Mouse (Mus musculus) intestine, postnatal 0 days (tissue): ENCODE measurements at regions not wholly inside any gene's neighbourhood (a gene's known extent, or its start where the extent isn't known, plus 50 kb on each side); places are given as distances from the start of the nearest gene placed in this dataset.
A peak's percentile ranks its signal among the peaks of the same experiment; 100 is the strongest.

Experiments used
- ATAC-seq: fragments of 200-750 bp; cut with Nextera tagmentation; 2 replicates; pipeline ENCODE4 v1.8.0; 2017; ENCODE audit warnings: mild to moderate bottlenecking, moderate TSS enrichment, moderate library complexity
- H3K27ac ChIP-seq: fragments of 300-500 bp; sonication (generic); 2 replicates; pipeline ENCODE4 v1.5.1; 2014; ENCODE audit warnings: mild to moderate bottlenecking, low read depth, low read length, moderate library complexity
- H3K27me3 ChIP-seq: fragments of 300-500 bp; sonication (generic); replicated peaks from 2 replicates; pipeline ENCODE4 v1.6.1; 2014; ENCODE audit warnings: low read length, mixed read lengths; ENCODE audit not compliant: control insufficient read depth, insufficient read depth
- H3K36me3 ChIP-seq: fragments of 300-500 bp; sonication (generic); 2 replicates; pipeline ENCODE4 v1.6.1; 2014; ENCODE audit warnings: mild to moderate bottlenecking, moderate library complexity; ENCODE audit not compliant: control insufficient read depth, insufficient read depth
- H3K4me1 ChIP-seq: fragments of 300-500 bp; sonication (generic); replicated peaks from 2 replicates; pipeline ENCODE4 v1.6.1; 2014; ENCODE audit warnings: antibody characterized with exemption, low read length, mixed read lengths; ENCODE audit not compliant: control insufficient read depth, insufficient read depth
- H3K4me2 ChIP-seq: fragments of 300-500 bp; sonication (generic); replicated peaks from 2 replicates; pipeline ENCODE4 v1.6.1; 2014; ENCODE audit warnings: low read depth, mild to moderate bottlenecking, moderate library complexity
- H3K4me3 ChIP-seq: fragments of 300-500 bp; sonication (generic); 2 replicates; pipeline ENCODE4 v1.5.1; 2014; ENCODE audit warnings: low read depth, low read length
- H3K9ac ChIP-seq: fragments of 300-500 bp; sonication (generic); 2 replicates; pipeline ENCODE4 v1.6.1; 2014; ENCODE audit warnings: mild to moderate bottlenecking, low read depth, low read length
- H3K9me3 ChIP-seq: fragments of 300-500 bp; sonication (generic); 2 replicates; pipeline ENCODE4 v1.6.1; 2016; ENCODE audit warnings: mixed run types; ENCODE audit not compliant: control insufficient read depth
- CTCF ChIP-seq: sonication (generic); IDR thresholded peaks from 2 replicates; pipeline ENCODE4 v1.5.1; 2016; ENCODE audit warnings: low read depth, mild to moderate bottlenecking, control low read depth, antibody characterized with exemption, moderate library complexity
- WGBS: fragments of 180-500 bp; shearing (Covaris S2); extraction: QIAGEN DNeasy Blood & Tissue Kit; methylation state at CpG from one replicate; pipeline ENCODE4 v1.1.7; 2014; 5-methylcytosine and 5-hydroxymethylcytosine counted together

DNA sequence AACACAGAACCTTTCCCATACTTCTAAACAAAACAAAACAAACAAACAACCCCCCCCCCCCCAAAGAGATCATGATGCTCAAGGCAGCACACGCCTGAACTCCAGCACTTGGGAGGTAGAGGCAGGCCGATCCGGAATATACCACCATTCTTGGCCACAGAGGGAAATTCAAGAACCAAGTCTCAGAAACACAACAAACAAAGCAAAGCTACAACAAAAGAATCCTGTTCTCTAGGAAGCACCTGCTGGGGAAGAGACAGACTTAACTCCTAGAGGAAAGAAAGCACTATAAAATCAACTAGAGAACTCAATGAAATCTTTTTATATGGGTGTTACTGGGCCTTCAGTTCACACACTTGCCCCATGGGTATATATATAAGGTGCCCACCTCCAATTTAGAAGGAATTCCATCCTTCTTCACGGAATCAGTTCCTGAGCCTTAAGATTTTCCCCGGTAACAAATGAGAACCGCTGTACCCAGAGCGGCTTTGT, 96.1 kb downstream of the Tmco5 start:
- Histone ChIP-seq H3K27ac (no peak overlapping the region), H3K9me3 (no peaks in the 10 kb centered on the region), H3K9ac (no peak overlapping the region), H3K4me1 (no peaks in the 10 kb centered on the region; the same call in 1 of the 2 replicates), H3K4me2 (peak overlapping the region; percentile 85), H3K4me3 (peak overlapping the region; percentile 43; the same call in 1 of the 2 replicates), H3K36me3 (no peaks in the 10 kb centered on the region), H3K27me3 (no peaks in the 10 kb centered on the region)
- no peak for TF ChIP-seq CTCF
- no peak for ATAC-seq
- 67% methylated on average over 7 of the region's 7 CpGs for WGBS

DNA sequence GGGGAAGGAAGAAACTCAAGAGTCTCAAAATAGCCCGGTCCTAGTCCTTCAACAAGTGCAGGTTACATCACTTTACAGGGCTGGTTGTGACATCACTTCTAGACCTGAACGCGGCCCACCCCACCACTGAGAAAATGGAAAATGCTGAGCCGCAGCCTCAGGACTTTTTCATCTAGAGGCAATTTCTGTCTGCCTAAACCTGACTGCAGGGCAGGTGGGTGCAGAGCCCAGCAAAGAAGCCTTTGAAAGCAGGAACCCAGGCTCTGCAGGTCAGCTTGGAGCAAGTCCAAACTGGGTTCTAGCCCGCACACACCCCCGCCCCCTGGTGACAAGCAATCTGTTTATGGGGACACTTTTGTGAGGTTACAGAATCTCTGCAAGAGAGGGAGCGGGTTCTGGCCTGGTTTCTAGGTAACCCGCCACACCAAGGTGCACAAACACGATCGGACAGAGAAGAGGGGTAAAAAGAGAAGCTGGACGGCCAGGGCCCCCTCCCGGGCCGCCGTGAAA, 96.7 kb downstream of the Tmco5 start:
- TF ChIP-seq CTCF: no peak
- H3K27me3 ChIP-seq: no peaks in the 10 kb centered on the region
- no peaks in the 10 kb centered on the region for H3K9me3 ChIP-seq
- no peaks in the 10 kb centered on the region for H3K36me3 ChIP-seq
- ATAC-seq: peak; percentile 18
- peak overlapping the region; percentile 85 for H3K4me2 ChIP-seq
- peak overlapping the region; percentile 79 for H3K27ac ChIP-seq
- peak overlapping the region; percentile 62 for H3K9ac ChIP-seq
- H3K4me1 ChIP-seq: no peaks in the 10 kb centered on the region; the same call in 1 of the 2 replicates
- H3K4me3 ChIP-seq: peak overlapping the region; percentile 43
- WGBS: 5% methylated on average over 14 of the region's 14 CpGs

DNA sequence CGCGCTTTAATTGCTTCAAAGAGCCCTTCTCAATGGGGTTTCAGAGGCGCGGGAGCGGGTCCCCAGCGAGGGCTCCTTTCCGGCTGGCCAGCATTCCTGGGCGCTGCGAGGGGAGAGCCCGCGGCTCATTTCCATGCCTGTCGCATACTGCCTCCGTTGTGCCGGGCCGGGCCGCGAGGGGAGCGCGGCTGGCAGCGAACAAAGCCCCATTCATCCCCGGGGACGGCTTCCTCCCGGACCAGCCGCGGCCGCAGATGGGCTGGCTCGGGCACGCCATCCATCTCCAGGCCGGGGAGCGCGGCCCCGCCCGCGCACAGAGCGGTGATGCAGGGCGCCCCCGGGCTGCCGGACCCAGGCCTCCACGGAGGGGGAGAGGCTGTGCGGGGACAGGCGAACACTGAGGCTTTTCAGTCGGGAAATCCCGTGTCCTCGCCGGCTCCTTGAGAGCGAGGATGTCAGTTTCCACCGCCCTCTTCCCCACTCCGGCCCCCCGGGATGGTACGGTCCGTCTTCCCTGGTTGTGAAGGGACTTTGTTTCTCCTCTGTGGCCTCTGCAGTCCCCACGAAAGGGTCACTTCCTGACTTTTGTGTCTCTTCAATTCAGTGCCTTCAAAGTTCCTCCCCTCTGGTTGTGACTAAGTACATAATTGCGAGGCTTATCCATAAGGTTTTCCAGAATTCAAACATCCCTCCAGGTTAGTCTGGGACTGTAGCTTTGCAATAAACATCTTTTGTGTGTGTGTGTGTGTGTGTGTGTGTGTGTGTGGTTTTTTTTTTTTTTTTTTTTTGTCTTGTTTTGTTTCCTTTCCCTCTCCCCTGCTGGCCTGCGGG, 97.3 kb downstream of the Tmco5 start:
- peak; percentile 83 for ATAC-seq
- no peaks in the 10 kb centered on the region; the same call in 1 of the 2 replicates for H3K4me1 ChIP-seq
- TF ChIP-seq CTCF: peak; percentile 49
- no peaks in the 10 kb centered on the region for H3K27me3 ChIP-seq
- no peaks in the 10 kb centered on the region for H3K36me3 ChIP-seq
- under 1% methylated on average over 54 of the region's 54 CpGs for WGBS
- peak overlapping the region; percentile 62 for H3K9ac ChIP-seq
- H3K27ac ChIP-seq: peak overlapping the region; percentile 79
- peak overlapping the region; percentile 43 for H3K4me3 ChIP-seq
- no peaks in the 10 kb centered on the region for H3K9me3 ChIP-seq
- H3K4me2 ChIP-seq: peak overlapping the region; percentile 85

DNA sequence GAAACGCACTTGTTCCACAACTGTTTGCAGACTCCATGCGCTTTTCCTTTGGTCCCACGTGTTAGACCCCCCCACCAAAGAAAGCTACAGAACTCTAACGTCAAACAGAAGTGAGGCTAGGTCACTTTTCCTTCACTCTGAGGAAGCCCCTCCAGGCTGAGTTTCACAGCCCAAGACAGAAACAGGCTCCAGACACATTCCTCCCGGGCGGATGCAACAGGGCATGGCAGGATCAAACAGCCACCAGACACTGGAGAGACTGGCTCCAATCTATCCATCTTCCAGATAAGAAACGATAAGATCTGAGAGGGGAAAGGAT, 97.9 kb downstream of the Tmco5 start:
- H3K4me3 ChIP-seq: peak overlapping the region; percentile 43; the same call in 1 of the 2 replicates
- H3K4me2 ChIP-seq: peak overlapping the region; percentile 85
- no peaks in the 10 kb centered on the region for H3K9me3 ChIP-seq
- H3K36me3 ChIP-seq: no peaks in the 10 kb centered on the region
- 8% methylated on average over 7 of the region's 7 CpGs for WGBS
- TF ChIP-seq CTCF: no peak
- peak overlapping the region; percentile 79 for H3K27ac ChIP-seq
- H3K27me3 ChIP-seq: no peaks in the 10 kb centered on the region
- no peak for ATAC-seq
- peak overlapping the region; percentile 62; the same call in 1 of the 2 replicates for H3K9ac ChIP-seq
- no peaks in the 10 kb centered on the region; the same call in 1 of the 2 replicates for H3K4me1 ChIP-seq

DNA sequence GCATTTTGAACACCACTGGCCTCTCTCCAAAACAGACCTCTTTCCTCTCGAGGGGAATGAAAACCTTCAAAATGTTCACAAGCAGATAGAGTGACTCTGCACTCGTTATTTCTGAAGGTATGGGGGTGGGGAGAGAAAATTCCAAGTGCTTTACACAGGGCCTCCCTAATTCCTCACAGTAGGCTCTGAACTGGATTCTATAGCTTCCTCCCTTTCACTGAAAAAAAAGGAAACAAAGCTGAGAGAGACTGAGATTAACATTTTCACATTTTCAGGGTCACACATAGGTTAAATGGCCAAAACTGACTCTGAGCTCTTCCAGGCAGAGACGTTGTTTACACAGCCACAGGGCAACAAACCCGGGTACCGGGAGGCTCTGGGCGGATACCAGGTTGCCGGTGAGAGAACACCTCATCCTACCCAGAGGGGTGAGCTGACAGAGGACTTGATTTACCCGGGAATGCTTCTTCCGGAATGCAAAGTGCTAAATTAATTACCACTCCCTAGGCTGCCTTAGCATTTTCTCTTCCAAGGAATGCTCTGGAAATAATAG, 98.5 kb downstream of the Tmco5 start:
- ATAC-seq: no peak
- no peak overlapping the region for H3K9ac ChIP-seq
- H3K27ac ChIP-seq: peak overlapping the region; percentile 22; the same call in 1 of the 2 replicates
- no peaks in the 10 kb centered on the region for H3K36me3 ChIP-seq
- TF ChIP-seq CTCF: no peak
- no peaks in the 10 kb centered on the region for H3K9me3 ChIP-seq
- no peak overlapping the region; the same call in 1 of the 2 replicates for H3K4me2 ChIP-seq
- no peaks in the 10 kb centered on the region for H3K27me3 ChIP-seq
- 12% methylated on average over 9 of the region's 9 CpGs for WGBS
- no peak overlapping the region for H3K4me3 ChIP-seq
- no peaks in the 10 kb centered on the region; the same call in 1 of the 2 replicates for H3K4me1 ChIP-seq

DNA sequence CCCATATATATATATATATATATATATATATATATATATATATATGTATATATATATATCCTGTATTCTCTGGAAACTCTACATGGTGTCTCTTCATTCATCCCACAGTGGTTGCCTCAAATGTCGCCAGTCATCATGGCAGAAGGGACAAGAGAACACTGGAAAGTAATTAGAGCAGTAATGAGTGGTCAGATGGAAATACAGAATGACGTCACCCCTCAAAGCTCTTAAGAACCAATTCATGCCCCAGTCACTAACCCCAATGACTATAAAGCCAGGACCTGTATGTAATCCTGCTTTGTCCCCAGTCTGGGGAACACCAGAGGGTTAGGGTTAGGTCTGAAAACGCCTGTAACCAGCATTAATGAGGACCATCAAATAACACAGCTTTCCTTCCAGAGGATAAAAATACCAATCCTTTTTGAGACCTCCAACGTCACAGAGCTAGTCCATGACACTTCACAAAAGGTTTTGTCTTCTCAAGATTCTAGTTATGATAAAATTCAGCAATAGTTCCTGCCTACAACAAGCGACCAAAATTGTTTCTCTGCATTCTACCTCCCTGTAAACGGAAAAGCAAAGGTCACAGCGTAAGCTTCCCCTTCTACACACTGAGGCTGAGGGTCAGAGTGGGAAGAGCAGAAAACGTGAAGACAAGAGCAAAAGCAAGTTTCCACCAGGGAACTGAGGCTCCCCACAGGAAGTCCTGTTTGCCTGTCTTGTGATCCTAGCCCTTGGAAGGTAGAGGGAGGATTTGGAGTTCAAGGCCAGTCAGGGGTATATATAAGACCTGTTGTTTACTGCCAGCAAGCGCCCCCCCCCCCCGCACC, 99.5 kb downstream of the Tmco5 start:
- no peak for ATAC-seq
- no peak overlapping the region for H3K4me2 ChIP-seq
- 78% methylated on average over 10 of the region's 10 CpGs for WGBS
- H3K9me3 ChIP-seq: no peaks in the 10 kb centered on the region
- no peak overlapping the region for H3K9ac ChIP-seq
- no peak overlapping the region for H3K4me3 ChIP-seq
- TF ChIP-seq CTCF: no peak
- no peaks in the 10 kb centered on the region for H3K36me3 ChIP-seq
- H3K4me1 ChIP-seq: no peaks in the 10 kb centered on the region
- H3K27me3 ChIP-seq: no peaks in the 10 kb centered on the region
- no peak overlapping the region for H3K27ac ChIP-seq
